Mouse (Mus musculus): ENCODE measurements around the gene Ntn5.

The Ntn5 gene

DNA sequence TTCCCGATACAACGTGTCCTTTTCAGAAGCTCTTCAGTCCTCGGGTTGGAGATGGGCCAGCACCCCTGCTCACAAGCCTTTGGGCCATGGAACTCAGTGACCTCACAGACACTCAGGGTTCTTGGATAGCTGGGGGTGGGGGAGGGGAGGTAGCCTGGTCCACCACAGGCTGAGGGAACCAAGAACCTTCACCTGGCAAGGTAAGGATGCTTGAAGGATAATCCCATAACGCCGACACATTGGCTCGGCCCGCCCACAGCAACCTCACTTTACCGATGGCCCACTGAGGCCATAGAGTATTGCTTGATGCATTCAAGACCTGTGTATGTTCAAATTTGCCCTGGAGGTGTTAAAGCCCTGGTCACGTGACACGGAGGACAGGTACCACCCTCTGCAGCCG lies 41.9 kb downstream of the Ntn5 start, which contains the start of gene Spaca4:
TSS of gene Spaca4 (minus strand) at position 101 of the 400 bp plus-strand sequence.
- no peak for DNase-seq (ENCODE audit: low read depth, low spot score)

DNA sequence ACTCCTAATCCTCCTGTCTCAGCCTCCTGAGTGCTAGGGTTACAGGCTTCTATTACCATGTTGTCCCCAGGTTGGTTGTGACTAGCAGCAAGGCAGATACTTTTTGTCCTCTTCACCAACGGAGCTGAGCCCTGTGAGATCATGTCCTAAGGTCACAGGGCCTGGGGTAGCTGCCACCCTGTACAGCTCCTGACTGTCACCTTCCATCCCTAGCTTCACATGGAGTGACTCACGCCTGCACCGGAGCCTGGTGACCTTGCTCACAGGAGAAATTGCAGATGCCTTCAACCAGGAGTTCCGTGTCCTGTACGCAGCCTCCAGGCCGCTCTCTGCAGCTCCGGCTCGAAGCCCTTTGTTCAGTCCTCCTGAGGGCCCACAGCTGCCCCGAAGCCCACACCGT lies 42.6 kb downstream of the Ntn5 start:
- DNase-seq (ENCODE audit: low read depth, low spot score) = no peak

DNA sequence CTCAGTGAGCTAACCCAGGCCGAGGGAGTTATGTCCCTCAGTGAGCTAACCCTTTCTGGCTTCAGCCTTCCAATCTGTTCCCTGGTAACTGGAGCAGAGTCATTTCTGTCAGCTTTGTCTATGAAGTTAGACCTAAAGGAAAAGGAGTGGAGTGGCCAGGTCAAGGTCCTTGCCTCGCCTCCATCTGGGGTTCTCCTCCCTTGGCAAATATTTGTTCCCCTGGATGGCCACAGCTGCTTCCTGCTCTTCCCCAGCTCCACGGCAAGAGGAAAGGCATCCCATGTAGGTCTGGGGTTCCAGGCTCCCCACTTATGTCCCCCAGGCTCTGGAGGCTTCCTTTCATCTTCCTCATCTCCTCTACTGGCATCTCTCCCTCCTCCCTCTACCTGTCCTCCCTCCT lies 43.8 kb downstream of the Ntn5 start:
- DNase-seq (ENCODE audit: low read depth, low spot score) = no peak

DNA sequence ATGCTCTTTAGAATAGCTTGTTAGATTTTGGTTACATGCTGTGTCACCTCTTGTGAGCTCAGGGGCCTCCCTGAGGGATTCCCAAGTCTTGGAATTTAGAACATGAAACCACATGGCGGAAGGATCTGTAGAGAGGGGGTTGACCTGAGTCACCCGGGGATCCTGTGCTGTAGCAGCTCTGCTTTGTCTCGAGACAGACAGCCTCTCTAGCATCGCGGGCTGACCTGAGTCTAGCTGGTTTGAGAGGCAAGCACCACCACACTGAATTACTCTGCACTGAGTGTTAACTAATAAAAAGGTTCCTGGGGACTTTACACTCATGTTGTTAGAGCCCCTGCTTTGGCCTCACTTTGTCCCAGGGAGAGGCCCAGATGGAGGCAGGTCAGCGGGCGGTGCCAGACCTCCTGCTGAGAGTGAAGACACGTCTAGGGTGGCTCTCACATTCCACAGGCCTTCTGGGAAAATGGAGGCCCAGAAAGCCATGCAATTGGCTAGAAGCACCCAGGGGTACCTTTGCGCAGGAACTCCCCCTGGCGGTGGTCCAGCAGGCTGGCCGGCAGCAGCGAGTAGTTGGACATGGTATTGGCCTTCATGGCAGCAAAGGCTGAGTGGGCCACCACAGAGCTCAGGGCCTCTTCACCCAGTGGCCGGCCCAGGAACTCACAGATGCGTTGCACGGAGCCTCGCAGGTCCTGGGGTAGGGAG lies 47.1 kb downstream of the Ntn5 start:
- no peak for DNase-seq (ENCODE audit: low read depth, low spot score)

DNA sequence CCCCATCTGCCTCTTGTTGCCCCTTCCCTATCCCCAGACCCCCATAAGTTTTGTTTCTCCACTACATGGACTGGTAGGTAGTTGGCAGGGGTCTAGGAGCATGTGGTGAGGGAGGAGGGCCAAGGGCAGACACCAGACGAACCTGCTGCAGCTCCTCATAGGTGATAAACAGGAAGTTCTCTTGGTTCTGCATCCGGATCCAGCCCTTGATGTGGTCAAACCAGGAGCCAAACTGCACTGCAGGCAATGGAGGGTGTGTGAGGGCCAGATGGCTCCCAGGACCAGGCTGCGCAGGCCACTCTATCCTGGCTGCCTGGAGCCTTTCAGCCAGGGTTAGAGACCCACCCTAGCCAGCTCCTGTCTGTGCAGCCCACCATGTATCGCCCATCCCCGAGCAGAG lies 49.7 kb downstream of the Ntn5 start:
- DNase-seq (ENCODE audit: low read depth, low spot score) = no peak

DNA sequence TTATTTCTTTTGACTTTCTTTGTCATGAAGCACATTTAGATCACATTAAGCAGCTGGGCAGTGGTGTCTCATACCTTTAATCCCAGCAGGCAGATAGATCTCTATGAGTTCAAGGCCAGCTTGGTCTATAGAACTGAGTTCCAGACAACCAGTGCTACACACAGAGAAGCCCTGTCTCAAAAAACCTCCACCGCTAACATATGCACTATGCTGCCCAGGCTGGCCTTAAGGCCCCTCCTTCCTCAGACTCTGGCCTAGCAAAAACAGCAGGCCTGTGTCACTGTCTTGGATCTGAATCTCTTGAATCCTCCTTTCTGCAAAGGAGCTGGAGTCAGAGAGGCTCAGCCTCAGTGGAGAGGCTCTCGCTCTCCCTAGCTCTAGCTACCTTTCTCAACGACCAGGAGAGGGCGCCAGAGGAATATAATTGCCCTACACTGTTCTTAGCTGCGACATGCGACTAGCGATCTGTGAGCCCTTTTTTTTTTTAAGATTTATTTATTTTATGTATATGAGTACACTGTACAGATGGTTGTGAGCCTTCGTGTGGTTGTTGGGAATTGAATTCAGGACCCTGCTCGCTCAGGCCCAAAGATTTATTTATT lies 55.4 kb downstream of the Ntn5 start:
- peak; percentile 94 for DNase-seq (ENCODE audit: low read depth, low spot score)

DNA sequence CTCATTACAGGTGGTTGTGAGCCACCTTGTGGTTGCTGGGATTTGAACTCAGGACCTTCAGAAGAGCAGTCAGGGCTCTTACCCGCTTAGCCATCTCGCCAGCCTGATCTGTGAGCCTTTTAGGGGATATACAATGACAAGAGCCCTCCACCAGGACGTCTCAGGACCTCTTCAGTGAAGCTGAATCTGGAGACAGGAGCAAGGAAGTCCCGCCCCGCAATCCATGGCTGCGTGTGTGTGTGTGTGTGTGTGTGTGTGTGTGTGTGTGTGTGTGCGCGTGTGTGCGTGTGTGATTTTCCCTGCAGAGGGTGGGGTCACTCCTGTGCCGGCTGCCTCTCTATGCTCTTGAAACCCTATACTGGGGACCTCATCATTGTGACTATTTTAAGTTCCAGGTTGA lies 56.0 kb downstream of the Ntn5 start:
- no peak for DNase-seq (ENCODE audit: low read depth, low spot score)

DNA sequence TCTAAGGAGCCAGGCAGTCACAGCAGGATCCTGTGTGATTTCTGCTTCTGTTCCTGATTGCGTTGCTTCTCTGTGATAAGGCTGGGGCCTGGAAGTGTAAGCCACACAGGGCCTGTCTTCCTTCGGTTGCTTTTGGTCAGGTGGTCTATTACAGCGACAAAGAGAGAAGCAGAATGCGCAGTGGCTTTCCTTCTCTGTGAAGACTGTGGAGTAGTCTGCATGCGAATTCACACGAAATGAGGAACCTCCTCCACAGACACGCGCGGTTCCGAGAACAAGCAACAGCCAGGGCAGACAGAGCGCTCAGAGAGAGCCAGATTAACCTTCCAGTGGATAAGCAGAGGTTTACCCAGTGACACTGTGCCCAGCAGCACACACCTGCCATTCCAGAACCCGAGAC lies 57.5 kb downstream of the Ntn5 start:
- DNase-seq (ENCODE audit: low read depth, low spot score) = peak; percentile 59

DNA sequence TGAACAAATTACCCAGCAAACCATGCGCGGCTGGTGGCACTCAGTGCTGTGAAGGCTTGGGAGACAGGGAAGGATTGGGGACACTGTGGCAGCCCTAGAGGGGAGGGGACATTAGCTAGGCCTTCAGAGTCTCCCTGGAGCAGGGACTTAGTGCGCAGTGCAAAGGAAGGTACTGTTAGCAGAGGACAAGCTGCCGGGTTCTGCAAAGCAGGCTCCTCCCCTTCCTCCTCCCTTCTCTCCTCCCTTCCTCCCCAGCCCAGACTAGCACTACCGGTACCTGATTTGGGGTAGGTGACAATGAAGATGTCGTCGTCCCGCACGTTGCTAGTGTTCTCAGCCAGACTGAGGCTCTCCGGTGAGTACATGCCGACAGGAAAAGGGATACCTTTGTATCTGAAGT lies 58.0 kb downstream of the Ntn5 start:
- peak; percentile 89 for DNase-seq (ENCODE audit: low read depth, low spot score)

DNA sequence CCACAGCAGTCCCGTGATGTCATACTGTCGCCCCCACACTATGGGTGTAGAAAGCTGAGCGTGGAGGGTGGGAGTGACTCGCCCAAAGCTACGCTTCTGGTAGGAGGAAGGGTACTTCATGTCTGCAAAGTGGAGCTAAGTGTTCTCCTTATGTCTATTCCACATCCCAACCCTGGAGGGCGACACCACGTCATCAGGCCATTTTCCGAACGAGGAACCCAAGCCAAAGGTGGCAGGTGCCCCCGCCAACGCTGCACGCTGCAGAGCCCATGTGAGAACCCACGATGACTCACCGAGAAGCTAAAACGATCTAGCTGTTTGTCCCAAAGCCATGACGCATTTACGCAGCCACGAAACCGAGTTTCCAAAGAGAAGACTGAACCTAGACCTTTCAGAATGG lies 58.5 kb downstream of the Ntn5 start:
- peak; percentile 95 for DNase-seq (ENCODE audit: low read depth, low spot score)

All from brain, adult 2 months (tissue).